Mouse (Mus musculus) brain, adult 10 weeks (tissue): ENCODE results near the gene Gm7173. TPM values are rescaled to one million over a fixed set of nuclear protein-coding genes. Genes with fewer than 3 reads are reported as not detected.

Experiments
- polyA plus RNA-seq: library from polyadenylated mRNA; stranded (reverse); fragments of 350-450 nt; fragmentation: Illumina TruSeq; extraction: RNeasy Lipid Tissue Mini Kit (QIAGEN cat#74804); gene quantifications from one replicate; pipeline ENCODE4 v1.2.3, GENCODE M21; 2015; ENCODE audit warnings: low read depth, low replicate concordance

Gene Gm7173
- 1.6 TPM for polyA plus RNA-seq

GRCm38 (mm10) chrX:79516977-79517645 lies at the start of gene Gm7173:
Gene Gm7173 (minus strand): TSS chrX:79517285.

Other genes starting within 250 kb of the Gm7173 start
- not detected for gene Mageb16, start 154.2 kb upstream of the Gm7173 start, polyA plus RNA-seq